29 mouse cellular contexts compared by ENCODE assay signal in genomic region chr15:26184930-26185329, GRCm38 (mm10).
DNase-seq lines count a peak whose midpoint lies in the region; ATAC-seq and TF ChIP-seq lines count a peak whose summit lies in the region.
"Had no signal": no experiment of that assay in that cellular context is flagged by ENCODE, and none has a peak within 500 bp of the region (broad histone marks: within the 10 kb centered on the region; RNA-seq: fewer than 3 reads in every experiment).

No protein-coding gene starts in this region.

- TF ChIP-seq CTCF in testis, adult 2 months (IDR thresholded peaks at IDR 0.05; ENCODE audit: control insufficient read depth, insufficient read depth, insufficient replicate concordance, low read depth, low read length), result peak; percentile 45; the same call in 1 of the 2 replicates
- TF ChIP-seq CTCF in Patski (IDR thresholded peaks at IDR 0.05), result peak; percentile 27

- no peak for ATAC-seq in liver, embryonic 11.5 days (replicated peaks; ENCODE audit: low FRiP score)
- ATAC-seq in Patski, result no peak
- ATAC-seq: CD4-positive, CD25-positive, alpha-beta regulatory T cell, adult 4 months; midbrain, embryonic 16.5 days had no signal

- CTCF ChIA-PET in Patski (lab: Charles Lee), result no interaction called here

- H3K4me1 ChIP-seq in liver, embryonic 11.5 days (replicated peaks; ENCODE audit: control insufficient read depth, insufficient read depth, low read length), result no peaks in the 10 kb centered on the region
- no peaks in the 10 kb centered on the region for H3K4me1 ChIP-seq in testis, adult 2 months (ENCODE audit: control insufficient read depth, insufficient read depth, low read length)
- H3K4me1 ChIP-seq: embryonic facial prominence, embryonic 13.5 days; forebrain, embryonic 12.5 days; heart, embryonic 13.5 days; hindbrain, embryonic 12.5 days; lung, embryonic 15.5 days; neural tube, embryonic 15.5 days had no signal

- H3K4me3 ChIP-seq in liver, embryonic 11.5 days (ENCODE audit: low read depth, low read length), result no peak overlapping the region
- H3K4me3 ChIP-seq in testis, adult 2 months (ENCODE audit: control insufficient read depth, low read depth, low read length), result no peak overlapping the region
- H3K4me3 ChIP-seq: embryonic facial prominence, embryonic 13.5 days; erythroblast, embryonic 14.5 days; forebrain, embryonic 12.5 days; heart, adult 2 months; heart, embryonic 13.5 days; hindbrain, embryonic 12.5 days; left cerebral cortex, adult 2 months; lung, embryonic 15.5 days; neural tube, embryonic 15.5 days had no signal

- no peaks in the 10 kb centered on the region for H3K36me3 ChIP-seq in liver, embryonic 11.5 days (ENCODE audit: control insufficient read depth, insufficient read depth, low read length)
- no peaks in the 10 kb centered on the region for H3K36me3 ChIP-seq in testis, adult 2 months (ENCODE audit: control insufficient read depth, insufficient read depth, low read length)
- H3K36me3 ChIP-seq: embryonic facial prominence, embryonic 13.5 days; forebrain, embryonic 12.5 days; heart, embryonic 13.5 days; hindbrain, embryonic 12.5 days; lung, embryonic 15.5 days; neural tube, embryonic 15.5 days had no signal

- in situ Hi-C loops in Patski (cut with MboI; ENCODE audit: low pct_unique_long_range_greater_than_20kb), result no loop called here

- no peak for TF ChIP-seq POLR2A in testis, adult 2 months (IDR thresholded peaks at IDR 0.05; ENCODE audit: control insufficient read depth, low read depth, low read length)

- H3K27me3 ChIP-seq in liver, embryonic 11.5 days (replicated peaks; ENCODE audit: control insufficient read depth, insufficient read depth, low read length), result no peaks in the 10 kb centered on the region
- no peaks in the 10 kb centered on the region for H3K27me3 ChIP-seq in testis, adult 2 months (ENCODE audit: control insufficient read depth, insufficient read depth, low read length)
- no peaks in the 10 kb centered on the region for H3K27me3 ChIP-seq in Patski
- H3K27me3 ChIP-seq: embryonic facial prominence, embryonic 13.5 days; forebrain, embryonic 12.5 days; heart, embryonic 13.5 days; hindbrain, embryonic 12.5 days; lung, embryonic 15.5 days; neural tube, embryonic 15.5 days had no signal

- no peak overlapping the region for H3K9ac ChIP-seq in liver, embryonic 11.5 days (ENCODE audit: low read depth, low read length)
- H3K9ac ChIP-seq: embryonic facial prominence, embryonic 13.5 days; forebrain, embryonic 12.5 days; heart, embryonic 13.5 days; hindbrain, embryonic 12.5 days; lung, embryonic 15.5 days; neural tube, embryonic 15.5 days had no signal

- H3K9me3 ChIP-seq in liver, embryonic 11.5 days (ENCODE audit: control insufficient read depth, low read length), result no peaks in the 10 kb centered on the region; the same call in 1 of the 2 replicates
- H3K9me3 ChIP-seq: embryonic facial prominence, embryonic 13.5 days; forebrain, embryonic 12.5 days; heart, embryonic 13.5 days; hindbrain, embryonic 12.5 days; lung, embryonic 15.5 days; neural tube, embryonic 15.5 days had no signal

- no peak overlapping the region for H3K27ac ChIP-seq in liver, embryonic 11.5 days (ENCODE audit: low read depth, low read length)
- no peak overlapping the region for H3K27ac ChIP-seq in testis, adult 2 months (ENCODE audit: control insufficient read depth, insufficient read depth, low read depth, low read length)
- H3K27ac ChIP-seq: embryonic facial prominence, embryonic 13.5 days; forebrain, embryonic 12.5 days; heart, adult 2 months; heart, embryonic 13.5 days; hindbrain, embryonic 12.5 days; left cerebral cortex, adult 2 months; lung, embryonic 15.5 days; macrophage; neural tube, embryonic 15.5 days had no signal

- DNase-seq in liver (peak; percentile 3), Patski (ENCODE audit: low read depth, low spot score) (no peak)
- DNase-seq in liver, embryonic 11.5 days (ENCODE audit: low spot score), result no peak
- DNase-seq in testis, postnatal 14 days (ENCODE audit: low spot score), result no peak
- DNase-seq in adrenal gland, postnatal 25 days, result no peak
- DNase-seq in natural killer cell, adult 2 months (ENCODE audit: low spot score in 2 of 2), result no peak
- no peak for DNase-seq in layer of hippocampus, adult 9-10 months (ENCODE audit: low spot score)
- DNase-seq: adrenal gland, postnatal 10 days; cerebellum, adult 8-10 months; cerebellum, postnatal 36 days; embryo, embryonic 11 days; gastrocnemius, postnatal 36 days; heart, adult 2 months; heart, postnatal 14 days; kidney, adult 11 months; right cerebral cortex, adult 18-20 months; thymus, postnatal 36 days had no signal

- H3K4me2 ChIP-seq in liver, embryonic 11.5 days, result no peak overlapping the region
- H3K4me2 ChIP-seq: embryonic facial prominence, embryonic 13.5 days; forebrain, embryonic 12.5 days; heart, embryonic 13.5 days; hindbrain, embryonic 12.5 days; lung, embryonic 15.5 days; neural tube, embryonic 15.5 days had no signal

- POLR2A ChIA-PET in Patski (lab: Charles Lee), result no interaction called here

- 35% methylated on average over 3 of the region's 3 CpGs for WGBS in liver, embryonic 11.5 days
